Mouse (Mus musculus) ES-E14 (cell line): ENCODE data around the gene Dhrs11.
"Not testable (repeated sequence)": the region's sequence is repeated elsewhere in the genome, so short reads cannot be mapped to it uniquely, and the experiment has no call there.

Source experiments
- CHD2 ChIP-seq: IDR thresholded peaks from 2 replicates; pipeline ENCODE4 v1.6.1; 2014; ENCODE audit warnings: mild to moderate bottlenecking, low read depth, low read length, inconsistent platforms
- HCFC1 ChIP-seq: IDR thresholded peaks from 2 replicates; pipeline ENCODE4 v1.6.1; 2012; ENCODE audit warnings: low read length, inconsistent platforms, borderline replicate concordance; ENCODE audit not compliant: insufficient read depth
- MAFK ChIP-seq: IDR thresholded peaks from 2 replicates; pipeline ENCODE4 v1.6.1; 2014; ENCODE audit warnings: mild to moderate bottlenecking, low read depth, low read length, inconsistent platforms; ENCODE audit not compliant: insufficient read depth
- ZC3H11A ChIP-seq: IDR thresholded peaks from 2 replicates; pipeline ENCODE4 v1.6.1; 2012; ENCODE audit warnings: low read depth, mild to moderate bottlenecking, inconsistent platforms, low read length, borderline replicate concordance
- ZNF384 ChIP-seq: IDR thresholded peaks from 2 replicates; pipeline ENCODE4 v1.6.1; 2012; ENCODE audit warnings: low read depth, low read length, inconsistent platforms

DNA sequence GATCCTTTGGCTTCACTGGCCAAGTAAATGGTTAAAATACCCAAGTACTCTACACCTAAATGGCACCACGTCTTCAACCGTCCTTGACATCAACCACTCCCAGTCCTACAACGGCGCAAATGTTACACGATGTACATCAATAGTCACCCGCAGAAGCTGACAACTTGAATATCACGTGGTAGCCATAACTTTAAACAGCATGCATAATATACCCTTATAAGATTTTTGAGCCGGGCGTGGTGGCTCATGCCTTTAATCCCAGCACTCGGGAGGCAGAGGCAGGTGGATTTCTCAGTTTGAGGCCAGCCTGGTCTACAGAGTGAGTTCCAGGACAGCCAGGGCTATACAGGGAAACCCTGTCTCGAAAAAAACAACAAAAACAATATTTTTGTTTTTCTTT is 701 bp upstream of the Dhrs11 start:
- TF ChIP-seq MAFK, HCFC1, CHD2, ZC3H11A, ZNF384: not testable (repeated sequence)
